Mouse (Mus musculus): Measurements from ENCODE around the gene Lipi. TPM values are rescaled to one million over a fixed set of nuclear protein-coding genes. Genes with fewer than 3 reads are reported as not detected.
A peak's percentile ranks its signal among the peaks of the same experiment; 100 is the strongest.

Lipi gene
- not detected in 2 replicates for polyA plus RNA-seq (2012; rRNA removed)
- not detected in 2 replicates for polyA plus RNA-seq (2014; fragmentation: Nextera tagmentation; extraction: Ambion mirVana)

GRCm38 (mm10) chr16:75585961-75586360, at the start of gene Lipi:
Gene Lipi, minus strand, starts transcription at chr16:75586061.
- TF ChIP-seq CTCF (IDR thresholded peaks at IDR 0.05; ENCODE audit: low read depth) (no peak), EP300 (IDR thresholded peaks at IDR 0.05; ENCODE audit: low read depth) (no peak)
- ATAC-seq (ENCODE audit: insufficient read depth), result no peak

GRCm38 (mm10) chr16:75627862-75628261, 42.0 kb upstream of the Lipi start:
- 58% methylated on average over 2 of the region's 2 CpGs for WGBS (ENCODE audit: insufficient replicate concordance)
- H3K27ac ChIP-seq, result no peak overlapping the region
- no peak overlapping the region for H3K4me3 ChIP-seq (ENCODE audit: insufficient read depth in 1 of 2, low read depth in 2 of 2, low read length in 2 of 2)
- DNase-seq (ENCODE audit: low read depth in 3 of 3, low spot score in 3 of 3) (no peak), ATAC-seq (ENCODE audit: insufficient read depth) (no peak)
- no peaks in the 10 kb centered on the region for H3K27me3 ChIP-seq (ENCODE audit: control insufficient read depth, insufficient read depth, low read length)
- no peaks in the 10 kb centered on the region for H3K9me3 ChIP-seq (ENCODE audit: control insufficient read depth, low read length)
- TF ChIP-seq CTCF (IDR thresholded peaks at IDR 0.05; ENCODE audit: low read depth) (no peak), EP300 (IDR thresholded peaks at IDR 0.05; ENCODE audit: low read depth) (no peak)
- no peaks in the 10 kb centered on the region for H3K4me1 ChIP-seq (replicated peaks; ENCODE audit: control insufficient read depth in 2 of 2, insufficient read depth in 2 of 2, low read length in 1 of 2)
- H3K36me3 ChIP-seq (replicated peaks; ENCODE audit: control insufficient read depth, insufficient read depth, low read depth), result no peaks in the 10 kb centered on the region
- H3K4me2 ChIP-seq (ENCODE audit: low read depth), result no peak overlapping the region
- H3K9ac ChIP-seq (replicated peaks), result no peak overlapping the region

More at GRCm38 (mm10) chr16:75585961-75586360, at the start of gene Lipi:
- Histone ChIP-seq H3K4me1 (replicated peaks; ENCODE audit: control insufficient read depth in 2 of 2, insufficient read depth in 2 of 2, low read length in 1 of 2) (no peaks in the 10 kb centered on the region), H3K27me3 (ENCODE audit: control insufficient read depth, insufficient read depth, low read length) (no peaks in the 10 kb centered on the region), H3K4me3 (ENCODE audit: insufficient read depth in 1 of 2, low read depth in 2 of 2, low read length in 2 of 2) (no peak within 1 kb of the TSS), H3K9me3 (ENCODE audit: control insufficient read depth, low read length) (no peaks in the 10 kb centered on the region), H3K9ac (replicated peaks) (no peak within 1 kb of the TSS), H3K36me3 (replicated peaks; ENCODE audit: control insufficient read depth, insufficient read depth, low read depth) (no peaks in the 10 kb centered on the region), H3K27ac (no peak within 1 kb of the TSS), H3K4me2 (ENCODE audit: low read depth) (no peak within 1 kb of the TSS)
- WGBS (ENCODE audit: insufficient replicate concordance), result 64% methylated on average over 7 of the region's 7 CpGs
- no peak for DNase-seq (ENCODE audit: low read depth in 3 of 3, low spot score in 3 of 3)

GRCm38 (mm10) chr16:75617651-75618349, 31.9 kb upstream of the Lipi start:
- no peaks in the 10 kb centered on the region for H3K36me3 ChIP-seq (replicated peaks; ENCODE audit: control insufficient read depth, insufficient read depth, low read depth)
- no peaks in the 10 kb centered on the region for H3K9me3 ChIP-seq (ENCODE audit: control insufficient read depth, low read length)
- no peak overlapping the region for H3K27ac ChIP-seq
- TF ChIP-seq EP300 (IDR thresholded peaks at IDR 0.05; ENCODE audit: low read depth) (no peak), CTCF (IDR thresholded peaks at IDR 0.05; ENCODE audit: low read depth) (0 out of 2 replicates have a peak, but pooled peaks have one; percentile 19)
- H3K9ac ChIP-seq (replicated peaks), result no peak overlapping the region
- no peak overlapping the region for H3K4me3 ChIP-seq (ENCODE audit: insufficient read depth in 1 of 2, low read depth in 2 of 2, low read length in 2 of 2)
- WGBS (ENCODE audit: insufficient replicate concordance), result 55% methylated on average over 2 of the region's 2 CpGs
- H3K4me2 ChIP-seq (ENCODE audit: low read depth), result no peak overlapping the region
- peak in 1 of 3 experiments; percentile 7 for DNase-seq (ENCODE audit: low read depth in 3 of 3, low spot score in 3 of 3)
- no peaks in the 10 kb centered on the region for H3K4me1 ChIP-seq (replicated peaks; ENCODE audit: control insufficient read depth in 2 of 2, insufficient read depth in 2 of 2, low read length in 1 of 2)
- ATAC-seq (ENCODE audit: insufficient read depth), result no peak
- no peaks in the 10 kb centered on the region for H3K27me3 ChIP-seq (ENCODE audit: control insufficient read depth, insufficient read depth, low read length)

GRCm38 (mm10) chr16:75612561-75612960, 26.7 kb upstream of the Lipi start:
- Histone ChIP-seq H3K4me3 (ENCODE audit: insufficient read depth in 1 of 2, low read depth in 2 of 2, low read length in 2 of 2) (no peak overlapping the region), H3K9ac (replicated peaks) (no peak overlapping the region), H3K27ac (no peak overlapping the region), H3K4me2 (ENCODE audit: low read depth) (no peak overlapping the region), H3K9me3 (ENCODE audit: control insufficient read depth, low read length) (no peaks in the 10 kb centered on the region), H3K27me3 (ENCODE audit: control insufficient read depth, insufficient read depth, low read length) (no peaks in the 10 kb centered on the region), H3K4me1 (replicated peaks; ENCODE audit: control insufficient read depth in 2 of 2, insufficient read depth in 2 of 2, low read length in 1 of 2) (no peaks in the 10 kb centered on the region), H3K36me3 (replicated peaks; ENCODE audit: control insufficient read depth, insufficient read depth, low read depth) (no peaks in the 10 kb centered on the region)
- TF ChIP-seq CTCF (IDR thresholded peaks at IDR 0.05; ENCODE audit: low read depth), result no peak
- TF ChIP-seq EP300 (IDR thresholded peaks at IDR 0.05; ENCODE audit: low read depth), result no peak
- DNase-seq (ENCODE audit: low read depth in 3 of 3, low spot score in 3 of 3) (no peak), ATAC-seq (ENCODE audit: insufficient read depth) (no peak)

GRCm38 (mm10) chr16:75606415-75606814, 20.6 kb upstream of the Lipi start:
- Histone ChIP-seq H3K9me3 (ENCODE audit: control insufficient read depth, low read length) (no peaks in the 10 kb centered on the region), H3K9ac (replicated peaks) (no peak overlapping the region), H3K36me3 (replicated peaks; ENCODE audit: control insufficient read depth, insufficient read depth, low read depth) (no peaks in the 10 kb centered on the region), H3K4me1 (replicated peaks; ENCODE audit: control insufficient read depth in 2 of 2, insufficient read depth in 2 of 2, low read length in 1 of 2) (no peaks in the 10 kb centered on the region), H3K27me3 (ENCODE audit: control insufficient read depth, insufficient read depth, low read length) (no peaks in the 10 kb centered on the region), H3K4me2 (ENCODE audit: low read depth) (no peak overlapping the region), H3K27ac (no peak overlapping the region), H3K4me3 (ENCODE audit: insufficient read depth in 1 of 2, low read depth in 2 of 2, low read length in 2 of 2) (no peak overlapping the region)
- DNase-seq (ENCODE audit: low read depth in 3 of 3, low spot score in 3 of 3), result no peak
- WGBS (ENCODE audit: insufficient replicate concordance), result 67% methylated on average over 1 of the region's 1 CpGs
- ATAC-seq (ENCODE audit: insufficient read depth), result no peak
- TF ChIP-seq EP300 (IDR thresholded peaks at IDR 0.05; ENCODE audit: low read depth) (no peak), CTCF (IDR thresholded peaks at IDR 0.05; ENCODE audit: low read depth) (no peak)

Data from liver, embryonic 14.5 days (tissue).